Mouse (Mus musculus): Measurements from ENCODE around the gene Basp1. TPM values are rescaled to one million over a fixed set of nuclear protein-coding genes. Genes with fewer than 3 reads are reported as not detected.
"Not testable (repeated sequence)": the region's sequence is repeated elsewhere in the genome, so short reads cannot be mapped to it uniquely, and the experiment has no call there.

Gene Basp1
- 51.6 and 58.8 TPM in 2 replicates for polyA plus RNA-seq (2015; fragmentation: Nextera tagmentation; extraction: Ambion mirVana)

GRCm38 (mm10) chr15:25413378-25413901 lies at the start of gene Basp1:
Basp1 (minus strand) TSS chr15:25413764.
- peak within 1 kb of the TSS; percentile 96 for H3K9ac ChIP-seq
- no peaks in the 10 kb centered on the region; the same call in 1 of the 2 replicates for H3K36me3 ChIP-seq
- no peaks in the 10 kb centered on the region for H3K27me3 ChIP-seq
- H3K9me3 ChIP-seq = no peaks in the 10 kb centered on the region
- H3K27ac ChIP-seq = peak within 1 kb of the TSS; percentile 92
- peaks cover 14% of the 10 kb centered on the region for H3K4me1 ChIP-seq
- WGBS = under 1% methylated on average over 30 of the region's 60 CpGs
- ATAC-seq (ENCODE audit: low FRiP score, low read depth) = peak; percentile 52
- peak within 1 kb of the TSS; percentile 93 for H3K4me3 ChIP-seq
- peak within 1 kb of the TSS; percentile 88 for H3K4me2 ChIP-seq (replicated peaks)

- H3K36me3 ChIP-seq; ATAC-seq (ENCODE audit: low FRiP score, low read depth); H3K27me3 ChIP-seq; H3K9ac ChIP-seq; H3K4me3 ChIP-seq; H3K4me2 ChIP-seq (replicated peaks); H3K27ac ChIP-seq; H3K9me3 ChIP-seq: not testable (repeated sequence)
- H3K4me1 ChIP-seq = peaks cover 16% of the 10 kb centered on the region
Observed at GRCm38 (mm10) chr15:25463076-25463475, 49.5 kb upstream of the Basp1 start.

GRCm38 (mm10) chr15:25462056-25462762 lies 48.6 kb upstream of the Basp1 start:
- Histone ChIP-seq H3K9ac (no peak overlapping the region), H3K27ac (no peak overlapping the region), H3K27me3 (no peaks in the 10 kb centered on the region), H3K36me3 (no peaks in the 10 kb centered on the region), H3K4me2 (replicated peaks) (no peak overlapping the region), H3K4me3 (no peak overlapping the region), H3K4me1 (peaks cover 13% of the 10 kb centered on the region), H3K9me3 (no peaks in the 10 kb centered on the region)
- WGBS = 16% methylated on average over 6 of the region's 6 CpGs
- 0 out of 2 replicates have a peak, but pooled peaks have one; percentile 36 for ATAC-seq (ENCODE audit: low FRiP score, low read depth)

- 52% methylated on average over 7 of the region's 7 CpGs for WGBS
- no peak overlapping the region for H3K4me3 ChIP-seq
- peaks cover 13% of the 10 kb centered on the region for H3K4me1 ChIP-seq
- H3K9me3 ChIP-seq = no peaks in the 10 kb centered on the region
- H3K4me2 ChIP-seq (replicated peaks) = no peak overlapping the region
- H3K9ac ChIP-seq = no peak overlapping the region
- ATAC-seq (ENCODE audit: low FRiP score, low read depth) = no peak
- no peaks in the 10 kb centered on the region for H3K27me3 ChIP-seq
- H3K27ac ChIP-seq = no peak overlapping the region
- H3K36me3 ChIP-seq = no peaks in the 10 kb centered on the region
Observed at GRCm38 (mm10) chr15:25459901-25460300, 46.3 kb upstream of the Basp1 start.

GRCm38 (mm10) chr15:25457421-25457820 lies 43.9 kb upstream of the Basp1 start:
- Histone ChIP-seq H3K27ac (no peak overlapping the region), H3K4me3 (no peak overlapping the region), H3K4me2 (replicated peaks) (no peak overlapping the region), H3K4me1 (peaks cover 14% of the 10 kb centered on the region; the same call in 1 of the 2 replicates), H3K27me3 (no peaks in the 10 kb centered on the region), H3K9me3 (no peaks in the 10 kb centered on the region), H3K9ac (no peak overlapping the region), H3K36me3 (no peaks in the 10 kb centered on the region)
- 67% methylated on average over 2 of the region's 2 CpGs for WGBS
- no peak for ATAC-seq (ENCODE audit: low FRiP score, low read depth)

- no peak overlapping the region for H3K27ac ChIP-seq
- H3K36me3 ChIP-seq = no peaks in the 10 kb centered on the region
- 0 out of 2 replicates have a peak, but pooled peaks cover 4% of the 10 kb centered on the region for H3K4me1 ChIP-seq
- 57% methylated on average over 3 of the region's 3 CpGs for WGBS
- no peak for ATAC-seq (ENCODE audit: low FRiP score, low read depth)
- H3K4me2 ChIP-seq (replicated peaks) = no peak overlapping the region
- no peak overlapping the region for H3K9ac ChIP-seq
- no peak overlapping the region for H3K4me3 ChIP-seq
- H3K9me3 ChIP-seq = no peaks in the 10 kb centered on the region
- H3K27me3 ChIP-seq = no peaks in the 10 kb centered on the region; the same call in 1 of the 2 replicates
Observed at GRCm38 (mm10) chr15:25453538-25453937, 40.0 kb upstream of the Basp1 start.

GRCm38 (mm10) chr15:25449348-25449747 lies 35.8 kb upstream of the Basp1 start:
- H3K4me2 ChIP-seq (replicated peaks) = no peak overlapping the region
- WGBS = 7% methylated on average over 1 of the region's 1 CpGs
- H3K4me1 ChIP-seq = peaks cover 19% of the 10 kb centered on the region
- H3K27me3 ChIP-seq = peaks cover 9% of the 10 kb centered on the region; the same call in 1 of the 2 replicates
- no peak overlapping the region for H3K27ac ChIP-seq
- ATAC-seq (ENCODE audit: low FRiP score, low read depth) = no peak
- no peak overlapping the region for H3K4me3 ChIP-seq
- no peaks in the 10 kb centered on the region for H3K9me3 ChIP-seq
- H3K36me3 ChIP-seq = no peaks in the 10 kb centered on the region
- H3K9ac ChIP-seq = no peak overlapping the region

GRCm38 (mm10) chr15:25448703-25449340 lies 35.3 kb upstream of the Basp1 start:
- Histone ChIP-seq H3K4me3 (no peak overlapping the region), H3K4me1 (peaks cover 19% of the 10 kb centered on the region), H3K9me3 (no peaks in the 10 kb centered on the region), H3K27ac (no peak overlapping the region), H3K4me2 (replicated peaks) (no peak overlapping the region), H3K36me3 (no peaks in the 10 kb centered on the region), H3K27me3 (peaks cover 12% of the 10 kb centered on the region; the same call in 1 of the 2 replicates), H3K9ac (no peak overlapping the region)
- WGBS = 57% methylated on average over 4 of the region's 4 CpGs
- no peak for ATAC-seq (ENCODE audit: low FRiP score, low read depth)

GRCm38 (mm10) chr15:25447136-25447535 lies 33.6 kb upstream of the Basp1 start:
- Histone ChIP-seq H3K9me3 (no peaks in the 10 kb centered on the region), H3K4me3 (no peak overlapping the region), H3K36me3 (no peaks in the 10 kb centered on the region), H3K9ac (no peak overlapping the region), H3K27ac (no peak overlapping the region), H3K4me1 (peaks cover 14% of the 10 kb centered on the region), H3K4me2 (replicated peaks) (no peak overlapping the region), H3K27me3 (peaks cover 13% of the 10 kb centered on the region; the same call in 1 of the 2 replicates)
- WGBS = 52% methylated on average over 6 of the region's 6 CpGs
- ATAC-seq (ENCODE audit: low FRiP score, low read depth) = no peak

- no peak overlapping the region for H3K9ac ChIP-seq
- no peaks in the 10 kb centered on the region for H3K9me3 ChIP-seq
- H3K4me3 ChIP-seq = peak overlapping the region; percentile 17
- H3K4me2 ChIP-seq (replicated peaks) = peak overlapping the region; percentile 55
- peaks cover 14% of the 10 kb centered on the region for H3K4me1 ChIP-seq
- no peak overlapping the region for H3K27ac ChIP-seq
- WGBS = 21% methylated on average over 8 of the region's 8 CpGs
- H3K36me3 ChIP-seq = no peaks in the 10 kb centered on the region
- ATAC-seq (ENCODE audit: low FRiP score, low read depth) = no peak
- peaks cover 18% of the 10 kb centered on the region; the same call in 1 of the 2 replicates for H3K27me3 ChIP-seq
Observed at GRCm38 (mm10) chr15:25446155-25446487, 32.6 kb upstream of the Basp1 start.

- WGBS = 9% methylated on average over 17 of the region's 17 CpGs
- Histone ChIP-seq H3K27ac (no peak overlapping the region), H3K9ac (no peak overlapping the region), H3K4me1 (peaks cover 14% of the 10 kb centered on the region), H3K9me3 (no peaks in the 10 kb centered on the region), H3K4me3 (peak overlapping the region; percentile 17), H3K27me3 (peaks cover 18% of the 10 kb centered on the region; the same call in 1 of the 2 replicates), H3K4me2 (replicated peaks) (peak overlapping the region; percentile 55), H3K36me3 (no peaks in the 10 kb centered on the region)
- ATAC-seq (ENCODE audit: low FRiP score, low read depth) = peak; percentile 52; the same call in 1 of the 2 replicates
Observed at GRCm38 (mm10) chr15:25445361-25446154, 32.0 kb upstream of the Basp1 start.

- Histone ChIP-seq H3K9me3 (no peaks in the 10 kb centered on the region), H3K27ac (no peak overlapping the region), H3K9ac (no peak overlapping the region), H3K36me3 (no peaks in the 10 kb centered on the region), H3K27me3 (peaks cover 18% of the 10 kb centered on the region; the same call in 1 of the 2 replicates), H3K4me1 (peaks cover 14% of the 10 kb centered on the region), H3K4me2 (replicated peaks) (no peak overlapping the region), H3K4me3 (no peak overlapping the region)
- no peak for ATAC-seq (ENCODE audit: low FRiP score, low read depth)
- WGBS = 67% methylated on average over 10 of the region's 10 CpGs
Observed at GRCm38 (mm10) chr15:25444208-25444607, 30.6 kb upstream of the Basp1 start.
